Mouse (Mus musculus): Measurements from ENCODE around the gene Noa1. TPM values are rescaled to one million over a fixed set of nuclear protein-coding genes. Genes with fewer than 3 reads are reported as not detected.

Noa1 gene
- polyA plus RNA-seq, 1 experiment: 10.9 TPM

- 26% methylated on average over 7 of the region's 7 CpGs for WGBS
- Histone ChIP-seq H3K36me3 (ENCODE audit: control insufficient read depth, insufficient read depth, low read length) (no peaks in the 10 kb centered on the region), H3K27ac (ENCODE audit: insufficient read depth, low read depth, low read length) (no peak overlapping the region), H3K4me1 (ENCODE audit: control insufficient read depth, insufficient read depth, insufficient read length, low read length) (peaks cover 4% of the 10 kb centered on the region; the same call in 1 of the 2 replicates), H3K4me3 (ENCODE audit: low read depth, low read length) (peak overlapping the region; percentile 34), H3K27me3 (ENCODE audit: control insufficient read depth, insufficient read depth, low read length) (no peaks in the 10 kb centered on the region)
- no peak for TF ChIP-seq CTCF (IDR thresholded peaks at IDR 0.05; ENCODE audit: extremely low read depth, insufficient read length, insufficient replicate concordance, low read depth, low read length)
Observed at GRCm38 (mm10) chr5:77245463-77245786, 64.5 kb downstream of the Noa1 start.

- Histone ChIP-seq H3K36me3 (ENCODE audit: control insufficient read depth, insufficient read depth, low read length) (no peaks in the 10 kb centered on the region), H3K27me3 (ENCODE audit: control insufficient read depth, insufficient read depth, low read length) (no peaks in the 10 kb centered on the region)
- WGBS: 73% methylated on average over 8 of the region's 8 CpGs
Observed at GRCm38 (mm10) chr5:77244331-77244987, 65.4 kb downstream of the Noa1 start.

More at GRCm38 (mm10) chr5:77244331-77244987, 65.4 kb downstream of the Noa1 start:
- TF ChIP-seq POLR2A (IDR thresholded peaks at IDR 0.05; ENCODE audit: low read depth, low read length): no peak
- no peak for TF ChIP-seq CTCF (IDR thresholded peaks at IDR 0.05; ENCODE audit: extremely low read depth, insufficient read length, insufficient replicate concordance, low read depth, low read length)
- Histone ChIP-seq H3K4me3 (ENCODE audit: low read depth, low read length) (no peak overlapping the region), H3K27ac (ENCODE audit: insufficient read depth, low read depth, low read length) (no peak overlapping the region), H3K4me1 (ENCODE audit: control insufficient read depth, insufficient read depth, insufficient read length, low read length) (peaks cover 4% of the 10 kb centered on the region; the same call in 1 of the 2 replicates)

Other genes with a start within 250 kb of the Noa1 start
- 72.0 and 80.7 TPM in 2 replicates for gene Hopx, start 195.0 kb downstream of the Noa1 start, polyA plus RNA-seq (2012; rRNA removed)
- gene Spink2, start 98.6 kb downstream of the Noa1 start, polyA plus RNA-seq (2012; rRNA removed): 0.25 TPM in 1 of 2 replicates, not detected in the other
- gene Rest, start 44.6 kb downstream of the Noa1 start, polyA plus RNA-seq (2012; rRNA removed): 1.3 and 2.5 TPM in 2 replicates
- gene Polr2b, start 63 bp upstream of the Noa1 start, polyA plus RNA-seq (2012; rRNA removed): 1.5 and 7.6 TPM in 2 replicates
- 664 and 1,449 TPM in 2 replicates for gene Igfbp7, start 98.0 kb upstream of the Noa1 start, polyA plus RNA-seq (2012; rRNA removed)

Data from small intestine, adult 2 months (tissue).